Mouse (Mus musculus): ENCODE measurements around the gene Nptxr. TPM values are rescaled to one million over a fixed set of nuclear protein-coding genes. Genes with fewer than 3 reads are reported as not detected.

The Nptxr gene
- polyA plus RNA-seq, 2 experiments = 0.09 to 0.11 TPM

GRCm38 (mm10) chr15:79803533-79804351, 824 bp downstream of the Nptxr start:
- Histone ChIP-seq H3K9me3 (ENCODE audit: control insufficient read depth, low read length) (no peaks in the 10 kb centered on the region), H3K4me1 (replicated peaks; ENCODE audit: control insufficient read depth in 2 of 2, insufficient read depth in 2 of 2, low read length in 1 of 2) (no peaks in the 10 kb centered on the region), H3K4me2 (ENCODE audit: low read depth) (peak overlapping the region; percentile 62), H3K27me3 (ENCODE audit: control insufficient read depth, insufficient read depth, low read length) (peaks cover 50% of the 10 kb centered on the region), H3K4me3 (ENCODE audit: insufficient read depth in 1 of 2, low read depth in 2 of 2, low read length in 2 of 2) (peak overlapping the region in 1 of 2 experiments; percentile 41; a peak in 3 of 4 replicates), H3K27ac (no peak overlapping the region), H3K9ac (replicated peaks) (no peak overlapping the region), H3K36me3 (replicated peaks; ENCODE audit: control insufficient read depth, insufficient read depth, low read depth) (no peaks in the 10 kb centered on the region)
- 5% methylated on average over 81 of the region's 81 CpGs for WGBS (ENCODE audit: insufficient replicate concordance)
- TF ChIP-seq CTCF (IDR thresholded peaks at IDR 0.05; ENCODE audit: low read depth) (no peak), EP300 (IDR thresholded peaks at IDR 0.05; ENCODE audit: low read depth) (no peak)
- ATAC-seq (ENCODE audit: insufficient read depth) (no peak), DNase-seq (ENCODE audit: low read depth in 3 of 3, low spot score in 3 of 3) (no peak)

- H3K27me3 ChIP-seq (ENCODE audit: control insufficient read depth, insufficient read depth, low read length) = peaks cover 47% of the 10 kb centered on the region
- no peak overlapping the region for H3K4me3 ChIP-seq (ENCODE audit: insufficient read depth in 1 of 2, low read depth in 2 of 2, low read length in 2 of 2)
- TF ChIP-seq CTCF (IDR thresholded peaks at IDR 0.05; ENCODE audit: low read depth) (no peak), EP300 (IDR thresholded peaks at IDR 0.05; ENCODE audit: low read depth) (no peak)
- H3K27ac ChIP-seq = no peak overlapping the region
- no peak for ATAC-seq (ENCODE audit: insufficient read depth)
- H3K9me3 ChIP-seq (ENCODE audit: control insufficient read depth, low read length) = no peaks in the 10 kb centered on the region
- no peak overlapping the region for H3K4me2 ChIP-seq (ENCODE audit: low read depth)
- no peak for DNase-seq (ENCODE audit: low read depth in 3 of 3, low spot score in 3 of 3)
- 46% methylated on average over 4 of the region's 4 CpGs for WGBS (ENCODE audit: insufficient replicate concordance)
- no peaks in the 10 kb centered on the region for H3K4me1 ChIP-seq (replicated peaks; ENCODE audit: control insufficient read depth in 2 of 2, insufficient read depth in 2 of 2, low read length in 1 of 2)
- no peak overlapping the region for H3K9ac ChIP-seq (replicated peaks)
- no peaks in the 10 kb centered on the region for H3K36me3 ChIP-seq (replicated peaks; ENCODE audit: control insufficient read depth, insufficient read depth, low read depth)
Observed at GRCm38 (mm10) chr15:79802304-79802703, 2.3 kb downstream of the Nptxr start.

- H3K27me3 ChIP-seq (ENCODE audit: control insufficient read depth, insufficient read depth, low read length) = peaks cover 42% of the 10 kb centered on the region
- no peak for DNase-seq (ENCODE audit: low read depth in 3 of 3, low spot score in 3 of 3)
- no peak overlapping the region for H3K4me2 ChIP-seq (ENCODE audit: low read depth)
- ATAC-seq (ENCODE audit: insufficient read depth) = no peak
- no peaks in the 10 kb centered on the region for H3K4me1 ChIP-seq (replicated peaks; ENCODE audit: control insufficient read depth in 2 of 2, insufficient read depth in 2 of 2, low read length in 1 of 2)
- H3K36me3 ChIP-seq (replicated peaks; ENCODE audit: control insufficient read depth, insufficient read depth, low read depth) = no peaks in the 10 kb centered on the region
- TF ChIP-seq EP300 (IDR thresholded peaks at IDR 0.05; ENCODE audit: low read depth) (no peak), CTCF (IDR thresholded peaks at IDR 0.05; ENCODE audit: low read depth) (no peak)
- no peaks in the 10 kb centered on the region for H3K9me3 ChIP-seq (ENCODE audit: control insufficient read depth, low read length)
- no peak overlapping the region for H3K9ac ChIP-seq (replicated peaks)
- WGBS (ENCODE audit: insufficient replicate concordance) = 34% methylated on average over 2 of the region's 2 CpGs
- no peak overlapping the region for H3K27ac ChIP-seq
- H3K4me3 ChIP-seq (ENCODE audit: insufficient read depth in 1 of 2, low read depth in 2 of 2, low read length in 2 of 2) = no peak overlapping the region
Observed at GRCm38 (mm10) chr15:79801646-79802045, 2.9 kb downstream of the Nptxr start.

- Histone ChIP-seq H3K9me3 (ENCODE audit: control insufficient read depth, low read length) (no peaks in the 10 kb centered on the region), H3K4me1 (replicated peaks; ENCODE audit: control insufficient read depth in 2 of 2, insufficient read depth in 2 of 2, low read length in 1 of 2) (no peaks in the 10 kb centered on the region), H3K4me2 (ENCODE audit: low read depth) (no peak overlapping the region), H3K9ac (replicated peaks) (no peak overlapping the region), H3K27ac (no peak overlapping the region), H3K36me3 (replicated peaks; ENCODE audit: control insufficient read depth, insufficient read depth, low read depth) (no peaks in the 10 kb centered on the region), H3K4me3 (ENCODE audit: insufficient read depth in 1 of 2, low read depth in 2 of 2, low read length in 2 of 2) (no peak overlapping the region), H3K27me3 (ENCODE audit: control insufficient read depth, insufficient read depth, low read length) (peaks cover 36% of the 10 kb centered on the region)
- no peak for ATAC-seq (ENCODE audit: insufficient read depth)
- TF ChIP-seq CTCF (IDR thresholded peaks at IDR 0.05; ENCODE audit: low read depth) = no peak
- no peak for TF ChIP-seq EP300 (IDR thresholded peaks at IDR 0.05; ENCODE audit: low read depth)
- 51% methylated on average over 11 of the region's 11 CpGs for WGBS (ENCODE audit: insufficient replicate concordance)
- DNase-seq (ENCODE audit: low read depth in 3 of 3, low spot score in 3 of 3) = no peak
Observed at GRCm38 (mm10) chr15:79800701-79801100, 3.9 kb downstream of the Nptxr start.

GRCm38 (mm10) chr15:79798591-79798990, 6.0 kb downstream of the Nptxr start:
- Histone ChIP-seq H3K9ac (replicated peaks) (no peak overlapping the region), H3K4me3 (ENCODE audit: insufficient read depth in 1 of 2, low read depth in 2 of 2, low read length in 2 of 2) (no peak overlapping the region), H3K36me3 (replicated peaks; ENCODE audit: control insufficient read depth, insufficient read depth, low read depth) (no peaks in the 10 kb centered on the region), H3K27me3 (ENCODE audit: control insufficient read depth, insufficient read depth, low read length) (peaks cover 14% of the 10 kb centered on the region), H3K9me3 (ENCODE audit: control insufficient read depth, low read length) (no peaks in the 10 kb centered on the region), H3K27ac (no peak overlapping the region), H3K4me1 (replicated peaks; ENCODE audit: control insufficient read depth in 2 of 2, insufficient read depth in 2 of 2, low read length in 1 of 2) (no peaks in the 10 kb centered on the region), H3K4me2 (ENCODE audit: low read depth) (no peak overlapping the region)
- no peak for ATAC-seq (ENCODE audit: insufficient read depth)
- no peak for DNase-seq (ENCODE audit: low read depth in 3 of 3, low spot score in 3 of 3)
- TF ChIP-seq EP300 (IDR thresholded peaks at IDR 0.05; ENCODE audit: low read depth) = no peak
- no peak for TF ChIP-seq CTCF (IDR thresholded peaks at IDR 0.05; ENCODE audit: low read depth)
- WGBS (ENCODE audit: insufficient replicate concordance) = 79% methylated on average over 10 of the region's 10 CpGs
